Mouse (Mus musculus) spleen, embryonic (tissue): ENCODE results near the gene Evl.

ENCODE experiments used
- CTCF ChIA-PET: fragments of 350-600 bp; sonication (Branson Sonifier 250); formaldehyde crosslinking; loops from one replicate; lab custom pipeline; 2022; lab: Charles Lee

Gene Evl

DNA sequence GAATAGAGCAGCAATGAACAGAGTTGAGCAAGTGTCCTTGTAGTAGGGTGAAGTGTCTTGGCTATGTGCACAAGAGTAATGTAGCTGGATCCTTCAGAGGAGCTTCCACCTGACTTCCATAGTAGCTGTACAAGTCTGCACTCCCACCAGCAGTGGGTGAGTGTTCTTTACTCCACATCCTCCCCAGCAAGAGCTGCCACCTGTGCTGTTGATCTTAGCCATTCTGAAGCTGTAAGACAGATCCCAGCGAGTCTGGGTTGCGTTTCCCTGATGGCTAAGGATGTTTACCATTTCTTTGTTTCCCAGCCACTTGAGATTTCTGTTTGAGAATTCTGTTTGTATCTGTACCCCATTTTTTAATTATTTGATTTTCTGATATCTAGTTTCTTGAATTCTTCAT lies 35.6 kb downstream of the Evl start:
- CTCF ChIA-PET, result interaction anchor here (0.6 kb wide), 1 partner anchor 36 kb away, joined by 3 read pairs; no protein-coding TSS in a partner anchor

DNA sequence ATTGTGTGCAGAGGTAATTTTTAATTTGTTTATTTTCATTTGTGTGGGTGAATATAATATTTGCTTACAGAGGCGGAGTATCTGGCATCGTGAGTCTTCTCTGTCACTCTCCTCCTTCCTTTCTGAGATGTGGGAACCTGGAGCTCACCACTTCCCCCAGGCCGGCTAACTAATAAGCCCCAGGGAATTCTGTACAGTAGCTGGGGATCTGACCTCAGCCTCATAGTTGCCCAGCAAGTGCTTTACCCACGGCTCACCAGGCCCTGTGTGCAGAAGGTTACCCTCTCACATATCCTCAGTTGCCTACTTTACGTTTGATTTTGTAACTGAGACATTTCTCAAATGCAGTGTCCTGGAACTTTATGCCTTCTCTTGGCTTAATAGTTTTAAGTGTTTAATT lies 37.1 kb downstream of the Evl start:
- CTCF ChIA-PET, result no interaction called here

DNA sequence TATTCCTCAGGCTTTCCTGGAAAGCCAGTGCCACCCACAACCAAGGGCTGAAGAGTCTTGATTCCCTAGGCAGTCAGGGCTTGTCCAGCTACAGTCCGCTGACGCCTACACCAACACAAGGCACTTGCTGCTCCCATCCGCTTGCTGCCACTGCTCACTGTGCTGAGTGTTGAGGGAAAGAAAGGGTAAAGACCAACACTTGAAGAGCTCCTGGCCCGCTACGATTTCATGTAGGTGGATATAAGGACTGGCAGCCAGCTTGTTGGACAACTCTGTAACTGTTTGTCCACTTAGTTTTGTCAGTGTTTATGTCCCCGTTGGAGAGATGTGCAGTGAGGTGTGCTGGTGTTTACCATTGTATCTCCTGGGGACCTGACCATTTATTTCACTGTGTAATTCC lies 38.3 kb downstream of the Evl start:
- CTCF ChIA-PET, result no interaction called here

DNA sequence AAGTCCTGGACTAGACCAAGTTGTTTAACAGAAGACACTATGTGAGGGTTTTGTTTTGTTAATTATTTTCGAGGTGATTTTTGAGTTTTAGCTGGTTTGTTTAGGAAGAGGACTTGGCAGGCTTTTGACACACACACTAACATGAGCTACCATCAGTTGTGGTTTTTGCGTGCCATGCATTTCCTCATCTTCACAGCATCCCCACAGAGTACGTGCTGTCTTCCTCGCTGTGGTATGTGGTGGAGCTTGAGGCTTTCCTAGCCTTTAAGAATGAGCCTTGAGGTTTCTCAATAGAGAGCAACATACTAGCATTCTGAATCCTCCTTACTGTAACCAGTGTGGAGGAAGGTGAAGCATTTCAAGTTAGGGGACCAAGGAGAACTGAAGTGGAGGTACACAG lies 46.3 kb downstream of the Evl start:
- CTCF ChIA-PET, result no interaction called here

DNA sequence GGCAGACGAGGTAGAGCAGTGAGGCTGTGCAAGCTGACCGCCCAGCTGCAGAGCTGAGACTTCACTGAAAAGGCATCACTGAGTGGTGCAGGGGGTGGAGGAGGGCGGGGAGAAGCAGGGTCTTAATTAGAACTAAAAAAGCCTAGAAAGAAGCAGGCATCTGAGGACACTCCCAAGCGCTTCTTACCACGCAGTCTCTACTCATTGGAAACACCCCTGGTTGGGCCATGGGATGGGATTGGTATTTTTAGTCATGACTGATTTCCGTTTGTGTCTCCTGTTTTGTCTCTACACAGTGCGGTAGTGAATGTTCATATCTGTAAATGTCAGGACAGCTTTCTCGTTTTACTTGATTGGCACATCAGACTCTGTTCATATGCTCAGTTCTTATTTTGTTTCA lies 46.8 kb downstream of the Evl start:
- CTCF ChIA-PET, result no interaction called here

DNA sequence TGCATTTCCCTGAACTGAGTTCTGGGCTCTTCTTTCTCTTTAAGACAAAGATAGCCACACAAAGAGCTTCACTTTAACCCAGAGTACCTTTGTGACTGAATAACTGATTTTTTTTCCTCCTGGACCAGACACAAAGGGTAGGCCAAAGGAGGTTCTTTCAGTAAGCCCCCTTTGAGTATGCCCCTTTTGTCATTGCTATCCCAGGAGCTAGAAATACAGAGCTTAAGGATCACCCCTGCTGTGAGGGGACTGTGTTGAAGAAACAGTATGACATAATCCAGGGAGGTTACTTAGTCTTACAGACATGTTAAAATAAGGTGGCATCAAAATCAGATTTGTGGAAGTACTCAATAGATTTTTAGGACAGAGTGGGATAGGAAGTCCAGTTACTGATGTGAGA lies 50.0 kb downstream of the Evl start:
- CTCF ChIA-PET, result no interaction called here

DNA sequence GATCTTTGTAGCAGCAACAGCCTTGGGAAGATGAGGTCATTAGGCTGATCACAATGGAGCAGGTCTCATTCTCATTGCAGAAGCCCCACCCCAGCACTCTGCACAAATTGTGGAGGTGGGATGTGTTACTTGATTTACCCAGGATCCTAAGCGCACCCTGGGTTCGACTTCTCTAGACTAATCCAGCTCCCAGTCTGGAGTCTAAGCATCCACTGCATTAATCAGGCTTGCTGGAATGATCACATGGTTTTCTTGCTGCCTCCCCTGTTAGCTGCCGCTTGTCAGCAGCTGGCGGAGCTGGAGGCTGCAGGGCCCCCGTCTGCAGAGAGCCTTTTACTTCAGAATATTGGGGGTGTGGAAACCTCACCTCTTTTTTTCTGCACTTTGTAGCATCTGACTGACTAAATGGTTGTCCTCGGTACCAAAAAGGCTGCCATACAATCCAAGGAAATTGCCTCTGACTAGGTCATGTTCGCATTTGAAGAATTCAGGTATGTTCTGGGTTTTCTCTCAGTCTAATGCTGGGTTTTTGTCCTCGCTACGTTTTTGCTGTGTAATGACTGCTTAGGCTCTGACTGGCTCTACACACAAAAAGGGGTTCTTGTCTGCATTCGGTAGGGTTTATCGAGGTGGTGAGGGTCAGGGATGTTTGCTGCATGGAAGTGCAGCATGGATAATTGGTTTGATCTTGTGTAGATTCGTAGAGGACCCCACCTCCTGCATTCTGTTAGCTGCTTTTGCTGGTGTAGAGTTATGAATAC lies 51.2 kb downstream of the Evl start:
- CTCF ChIA-PET, result no interaction called here

DNA sequence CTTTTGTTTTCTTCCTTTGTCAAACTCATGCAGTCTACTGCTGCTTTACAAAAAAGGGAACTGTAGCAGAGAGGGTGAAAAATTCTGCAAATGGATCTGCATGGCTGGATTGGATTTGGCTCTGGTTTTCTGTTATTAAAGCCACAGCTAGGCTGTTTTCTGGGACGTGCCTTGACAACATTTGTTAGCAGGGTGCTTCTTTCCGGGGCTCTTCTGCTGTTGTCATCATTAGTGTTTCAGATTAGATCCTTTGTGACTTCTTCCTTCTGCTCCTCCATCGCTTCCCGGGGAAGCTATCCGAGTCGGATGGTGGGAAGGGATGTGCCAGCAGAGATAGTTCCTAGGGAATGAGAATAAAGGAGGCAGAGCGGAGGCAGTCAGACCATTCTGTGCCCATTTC lies 51.8 kb downstream of the Evl start:
- CTCF ChIA-PET, result no interaction called here

DNA sequence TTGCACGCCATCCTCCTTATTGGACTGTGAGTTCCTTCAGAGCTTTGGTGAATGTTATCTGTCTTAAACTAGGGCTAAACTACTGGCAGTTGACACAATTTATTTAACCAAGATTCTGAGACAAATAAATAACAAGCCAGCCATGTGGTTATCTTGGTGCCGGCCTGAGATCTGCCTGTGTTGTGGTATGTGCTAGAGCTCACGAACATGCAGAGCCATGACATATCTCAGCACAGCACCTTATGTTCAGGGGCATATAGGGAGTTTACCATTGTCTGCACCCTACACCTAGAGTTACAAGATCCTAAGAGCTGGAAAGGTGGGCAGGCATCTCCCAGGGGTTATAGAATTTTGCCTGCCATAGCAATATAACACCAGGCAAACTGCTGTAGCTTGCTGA lies 54.9 kb downstream of the Evl start:
- CTCF ChIA-PET, result no interaction called here

DNA sequence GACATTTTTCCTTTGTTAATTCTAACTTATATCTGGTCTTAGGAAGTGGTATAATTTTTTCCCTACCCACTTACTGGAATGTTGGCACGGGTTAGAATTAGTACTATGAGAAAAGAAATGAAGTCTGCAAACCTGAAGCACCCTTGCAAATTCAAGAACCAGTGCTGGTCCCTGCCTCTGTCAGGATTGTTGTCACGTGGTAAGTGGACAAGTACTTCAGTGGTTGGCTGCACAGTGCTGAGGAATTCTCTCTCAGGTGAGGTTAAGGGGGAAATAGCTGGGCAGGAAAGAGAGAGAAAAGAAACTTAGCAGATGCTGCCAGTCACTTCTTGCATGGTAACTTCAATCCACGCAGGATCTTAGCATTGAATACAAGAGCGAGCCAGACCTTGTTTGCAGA lies 55.7 kb downstream of the Evl start:
- CTCF ChIA-PET, result no interaction called here

DNA sequence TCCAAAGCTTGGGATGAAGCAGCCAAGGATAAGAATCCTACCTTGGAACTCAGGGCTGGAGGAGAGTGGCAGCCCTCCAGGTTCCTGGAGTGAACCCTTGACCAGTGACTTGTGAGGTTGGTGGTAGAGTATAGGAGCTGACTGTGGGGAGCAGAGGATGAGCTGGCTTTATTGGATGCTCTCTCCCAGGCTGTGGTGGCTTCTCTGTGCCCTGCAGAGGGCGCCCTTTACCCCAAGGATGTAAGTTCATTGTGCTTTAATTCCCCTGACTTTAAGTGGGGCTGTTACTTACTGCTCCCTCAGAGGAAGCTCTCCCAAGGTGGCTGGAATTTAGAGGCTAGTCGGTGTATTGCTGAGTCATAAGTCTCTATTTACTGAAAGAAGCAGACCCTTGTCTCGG lies 58.6 kb downstream of the Evl start:
- CTCF ChIA-PET, result interaction anchor here (1.0 to 2.2 kb wide), 6 partner anchors 10 to 150 kb away, joined by 4 to 21 read pairs (median 5); no protein-coding TSS in a partner anchor

DNA sequence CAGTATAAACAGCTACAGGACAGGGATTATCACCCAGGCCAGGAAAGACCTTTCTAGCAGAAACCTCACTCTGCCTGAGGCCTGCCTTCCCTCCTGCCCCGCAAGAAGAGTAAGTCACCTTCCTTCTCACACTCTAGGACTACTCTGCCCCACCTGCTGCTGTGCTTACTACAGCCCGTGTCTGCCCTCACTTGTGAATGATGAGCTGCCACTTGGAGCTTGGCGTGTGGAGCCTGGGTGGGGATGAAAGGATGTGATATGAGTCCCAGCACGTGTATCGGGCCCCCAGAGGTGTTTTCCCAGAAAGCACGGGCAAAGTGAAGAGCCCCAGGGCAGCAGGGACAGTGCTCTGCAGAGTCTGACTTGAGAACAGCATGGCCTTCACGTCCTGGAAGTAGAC lies 63.0 kb downstream of the Evl start:
- CTCF ChIA-PET, result interaction anchor here (0.6 kb wide), 1 partner anchor 40 kb away, joined by 3 read pairs; no protein-coding TSS in a partner anchor

DNA sequence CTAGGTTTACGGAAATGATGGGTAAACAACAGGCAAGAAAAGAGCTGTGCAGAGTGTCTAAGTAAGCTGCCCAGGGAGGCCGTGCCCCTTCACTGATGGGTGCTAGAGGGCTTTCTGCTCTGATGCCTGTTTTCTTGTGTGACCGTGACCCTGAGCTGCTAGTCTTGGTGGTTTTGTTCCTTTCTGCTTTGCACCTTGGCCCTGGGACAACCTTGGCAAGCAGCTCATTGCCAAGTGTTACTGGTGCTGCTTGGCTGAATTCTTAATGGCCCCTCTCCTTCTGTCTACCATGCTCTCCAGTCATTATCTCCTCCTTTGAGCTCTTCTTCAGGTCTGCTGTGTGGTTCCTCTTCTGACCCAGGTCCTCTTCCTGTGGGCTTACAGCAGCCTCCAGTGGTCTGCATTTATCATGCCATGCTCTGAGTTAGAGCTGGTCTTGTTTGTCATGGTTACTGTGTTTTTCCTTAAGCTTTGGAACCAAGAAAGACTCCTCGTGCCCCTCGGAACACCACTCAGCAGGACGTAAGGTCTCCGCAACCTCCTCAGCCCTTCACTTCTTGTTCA lies 65.4 kb downstream of the Evl start:
- CTCF ChIA-PET, result no interaction called here

DNA sequence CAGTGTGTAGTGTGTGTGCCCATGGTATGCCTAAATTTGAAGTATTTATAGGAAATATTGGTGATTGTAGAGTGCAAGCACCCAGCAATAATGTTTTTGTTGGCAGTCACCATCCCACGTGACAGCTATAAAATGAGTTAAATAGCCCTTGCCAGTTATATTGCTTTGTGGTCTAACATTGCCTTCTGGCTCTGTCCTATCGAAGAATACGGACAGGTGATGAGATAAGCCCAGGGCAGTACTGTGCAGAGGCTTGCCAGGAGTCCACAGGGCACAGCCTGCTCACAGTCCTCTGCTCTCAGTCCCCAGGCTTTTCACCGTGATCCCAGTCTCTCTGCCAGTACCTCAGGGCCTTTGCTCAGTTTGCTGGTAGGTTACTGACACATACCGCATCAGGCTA lies 67.9 kb downstream of the Evl start:
- CTCF ChIA-PET, result no interaction called here

DNA sequence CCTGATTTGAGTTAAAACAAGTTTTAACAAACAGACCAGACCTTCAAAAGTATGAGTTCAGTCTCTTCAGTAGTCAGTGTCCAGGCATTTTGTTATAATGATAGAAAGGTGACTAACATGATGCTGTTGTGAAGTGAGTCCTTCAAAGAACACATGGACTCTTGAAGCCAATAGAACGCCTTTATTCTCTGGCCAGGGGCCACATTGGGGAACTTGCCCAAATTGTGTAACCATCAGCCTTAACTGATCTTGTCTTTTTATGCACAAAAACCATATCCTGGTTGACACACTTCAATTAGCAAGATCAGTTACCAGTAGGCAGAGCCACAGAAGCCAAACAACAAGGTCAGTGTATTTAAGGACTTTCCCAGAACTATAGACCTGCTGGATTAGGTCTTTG lies 75.0 kb downstream of the Evl start:
- CTCF ChIA-PET, result no interaction called here

DNA sequence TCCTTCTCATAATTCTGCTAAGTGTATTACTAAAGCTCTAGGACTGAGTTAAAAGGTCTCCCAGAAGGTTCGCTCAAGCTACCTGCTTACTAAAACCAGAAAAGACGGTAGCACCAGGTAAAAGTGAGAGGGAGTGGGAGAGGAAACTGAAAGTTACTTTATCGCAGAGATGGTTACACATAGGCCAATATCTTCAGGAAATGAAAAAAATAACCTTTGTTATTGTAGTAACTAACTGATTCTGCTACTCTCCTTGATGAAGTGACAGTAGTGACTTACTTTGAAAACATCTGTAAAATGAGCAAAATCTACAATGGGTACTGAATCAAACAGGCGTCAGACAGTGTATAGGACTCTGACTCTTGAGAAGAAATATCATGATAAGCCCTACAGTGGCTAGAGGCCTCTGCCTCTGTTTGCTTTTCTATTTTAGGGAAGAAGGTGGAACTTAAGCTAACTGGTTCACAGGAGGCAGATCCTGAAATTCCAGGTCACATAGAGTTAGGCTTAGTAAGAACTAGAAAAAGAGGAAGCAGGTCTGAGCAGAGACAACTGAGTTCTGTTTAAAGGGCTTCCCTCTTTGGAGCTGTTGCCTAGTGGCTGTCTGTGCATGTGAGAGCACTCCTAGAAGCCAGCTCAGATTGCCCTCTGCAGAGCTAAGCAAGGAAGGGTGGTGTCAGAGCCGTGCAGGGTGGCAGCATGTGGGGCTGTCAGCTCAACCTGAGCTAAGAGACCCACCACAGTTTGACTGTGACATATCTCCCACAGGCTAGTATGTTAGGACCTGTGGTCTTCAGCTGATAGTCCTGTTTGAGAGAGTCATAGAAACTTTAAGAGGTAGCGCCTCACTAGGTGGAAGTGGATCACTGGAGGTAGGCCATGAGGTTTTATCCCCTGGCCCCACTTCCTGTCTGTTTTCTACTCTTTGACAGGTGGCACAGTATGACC lies 76.5 kb downstream of the Evl start:
- CTCF ChIA-PET, result interaction anchor here (0.7 kb wide), 1 partner anchor 18 kb away, joined by 3 read pairs; no protein-coding TSS in a partner anchor

DNA sequence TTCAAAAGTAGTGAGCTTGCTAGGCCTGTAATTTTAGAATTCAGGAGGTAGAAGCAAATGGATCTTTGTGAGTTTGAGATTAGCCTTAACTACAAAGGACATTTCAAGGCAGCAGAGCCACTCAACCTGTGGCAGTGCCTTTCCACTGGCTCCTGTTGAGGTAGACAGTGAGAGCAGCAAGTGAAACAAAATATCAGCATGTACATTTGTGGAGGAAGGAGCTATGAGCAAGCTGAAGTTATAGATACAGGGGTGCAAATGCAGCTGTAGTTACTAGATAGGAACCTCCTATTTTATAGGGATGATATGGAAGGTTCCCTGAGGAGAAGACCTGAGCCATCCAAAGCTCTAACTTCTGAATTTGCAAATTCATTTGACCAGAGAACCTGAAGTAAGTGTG lies 78.0 kb downstream of the Evl start:
- CTCF ChIA-PET, result interaction anchor here (0.5 to 1.0 kb wide), 2 partner anchors 9 to 265 kb away, joined by 3 to 7 read pairs; no protein-coding TSS in a partner anchor

DNA sequence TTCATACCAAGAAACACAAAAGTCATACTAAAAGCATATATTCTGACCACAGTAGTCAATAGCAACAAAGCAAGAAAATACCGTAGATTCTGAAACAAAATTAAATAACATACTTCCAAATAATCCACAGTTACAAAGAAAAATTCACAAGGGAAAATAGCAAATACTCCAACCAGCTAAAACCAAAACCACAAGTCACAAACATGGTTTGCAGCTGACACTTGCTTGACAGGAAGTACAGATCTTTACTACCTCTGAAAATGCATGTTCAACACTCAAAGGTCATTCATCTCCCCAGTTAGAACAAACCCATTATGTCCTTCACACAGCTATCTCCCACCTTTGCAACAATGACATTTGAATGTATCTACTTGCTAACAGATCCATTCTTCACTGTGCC lies 79.5 kb downstream of the Evl start:
- CTCF ChIA-PET, result no interaction called here

DNA sequence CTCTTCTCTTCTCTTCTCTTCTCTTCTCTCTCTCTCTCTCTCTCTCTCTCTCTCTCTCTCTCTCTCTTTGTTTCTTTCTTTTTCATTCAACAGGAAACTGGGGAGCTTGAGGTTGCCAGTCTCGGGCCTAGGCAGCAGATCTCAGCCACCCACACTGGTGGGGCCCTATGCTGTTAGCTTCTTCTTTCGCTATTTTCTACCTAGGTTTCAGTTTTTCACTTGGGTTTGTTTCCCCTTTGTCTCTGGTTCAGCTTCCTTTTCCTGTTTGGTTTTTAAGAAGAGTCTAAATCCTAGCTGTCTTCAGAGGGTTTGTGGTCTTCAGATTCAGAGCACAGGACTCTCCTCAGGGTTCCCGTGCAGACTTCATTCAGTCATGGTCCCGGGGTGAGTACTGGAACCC lies 81.0 kb downstream of the Evl start:
- CTCF ChIA-PET, result interaction anchor here (0.7 to 0.8 kb wide), 2 partner anchors 31 to 33 kb away, joined by 3 to 8 read pairs; no protein-coding TSS in a partner anchor

DNA sequence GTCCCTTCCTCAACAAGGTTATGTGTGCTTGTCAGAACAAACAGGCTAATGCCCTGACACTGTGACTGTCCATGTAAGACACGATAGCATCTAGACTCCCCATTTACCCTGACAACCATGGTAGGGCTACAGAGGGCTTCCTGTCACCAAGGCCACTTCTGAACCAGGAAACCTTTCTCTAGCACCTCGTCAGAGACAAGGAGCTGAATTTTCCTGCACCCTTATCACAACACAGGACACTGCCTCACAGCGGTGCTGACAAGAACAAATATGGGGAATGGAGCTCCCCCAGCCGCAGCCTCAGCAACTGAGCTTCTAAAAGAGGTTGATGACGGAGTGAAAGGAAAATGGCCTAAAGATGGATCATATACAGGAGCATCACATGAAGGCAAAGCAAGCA lies 82.9 kb downstream of the Evl start:
- CTCF ChIA-PET, result interaction anchor here (0.6 kb wide), 1 partner anchor 21 kb away, joined by 7 read pairs; no protein-coding TSS in a partner anchor

DNA sequence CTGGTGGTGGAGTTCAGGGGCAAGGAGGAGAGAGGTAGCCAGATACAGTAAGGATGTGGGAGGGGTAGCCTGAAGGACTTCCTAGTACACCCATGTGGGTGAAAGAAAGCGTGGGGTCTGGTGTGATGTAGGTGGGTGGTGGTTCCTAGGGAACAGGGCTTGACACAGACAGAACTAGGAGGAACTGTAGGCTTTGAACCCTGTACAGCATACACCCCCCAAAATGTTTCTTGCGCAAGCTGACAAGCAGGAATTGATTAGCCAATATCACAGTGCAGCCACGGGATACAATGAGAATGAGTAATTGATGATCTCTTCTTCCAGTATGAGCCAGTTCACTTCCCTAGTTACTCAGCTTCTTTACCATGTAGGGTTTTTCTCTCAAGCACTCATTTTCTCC lies 84.6 kb downstream of the Evl start:
- CTCF ChIA-PET, result no interaction called here

DNA sequence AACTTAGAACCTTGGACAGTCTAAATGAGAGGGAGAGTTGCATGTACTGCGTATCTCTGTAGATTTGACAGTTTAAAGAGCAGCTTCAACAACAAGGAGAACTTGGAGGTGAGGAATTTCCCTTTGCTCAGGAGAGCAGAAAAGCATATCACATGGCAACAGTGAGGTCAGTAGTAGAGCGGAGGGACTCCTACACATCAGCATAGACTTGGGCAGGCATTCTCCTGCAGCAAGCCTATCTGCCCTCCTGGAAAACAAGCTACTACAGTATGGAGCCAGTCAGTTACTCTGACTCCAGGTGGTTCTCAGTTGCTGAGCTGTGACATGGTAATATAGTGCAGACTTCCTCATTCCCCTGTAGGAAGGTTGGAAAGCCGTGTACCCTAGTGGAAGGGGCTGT lies 87.5 kb downstream of the Evl start:
- CTCF ChIA-PET, result interaction anchor here (0.9 kb wide), 1 partner anchor 9 kb away, joined by 3 read pairs; no protein-coding TSS in a partner anchor
